Mouse (Mus musculus) E14TG2a.4 (cell line): ENCODE results near the gene Rsph10b.

Experiments
- CTCF ChIP-seq: conservative IDR thresholded peaks from 2 replicates; pipeline ENCODE4 v1.5.1; 2014; ENCODE audit warnings: low read length
- POU5F1 ChIP-seq: IDR thresholded peaks from 2 replicates; pipeline ENCODE4 v1.6.1; 2014; ENCODE audit warnings: low read length, borderline replicate concordance

DNA sequence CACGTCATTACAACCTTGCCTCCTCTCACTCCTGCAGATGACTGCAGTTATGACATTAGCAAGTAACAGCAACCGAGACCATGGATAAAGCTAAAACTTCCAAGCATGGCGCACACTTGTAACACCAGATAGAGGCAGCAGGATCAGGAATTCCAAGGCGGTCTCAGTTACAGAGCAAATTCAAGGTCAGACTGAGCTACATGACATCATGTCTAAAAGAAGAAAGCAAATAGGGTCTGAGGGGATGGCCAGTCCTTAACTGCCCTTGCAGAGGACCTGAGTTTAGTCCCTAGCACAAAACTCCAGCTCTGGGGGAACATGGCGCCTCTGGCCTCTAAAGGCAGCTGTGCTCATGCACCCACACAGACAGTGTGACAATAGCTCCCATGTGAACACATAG is 61.0 kb downstream of the Rsph10b start:
- TF ChIP-seq CTCF, result no peak
- no peak for TF ChIP-seq POU5F1
